Mouse (Mus musculus) forebrain, embryonic 14.5 days (tissue): ENCODE results near the gene Ahnak. TPM values are rescaled to one million over a fixed set of nuclear protein-coding genes. Genes with fewer than 3 reads are reported as not detected.
A peak's percentile ranks its signal among the peaks of the same experiment; 100 is the strongest.
"Not testable (repeated sequence)": the region's sequence is repeated elsewhere in the genome, so short reads cannot be mapped to it uniquely, and the experiment has no call there.

Experiments
- ATAC-seq: fragments of 200-750 bp; cut with Nextera tagmentation; 2 replicates; pipeline ENCODE4 v1.8.0; 2017; ENCODE audit warnings: mild to moderate bottlenecking, moderate library complexity
- DNase-seq: peaks from one replicate; pipeline ENCODE4 v3.0.0-alpha.2; 2015; ENCODE audit warnings: low spot score
- H3K27ac ChIP-seq: fragments of 300-500 bp; sonication (generic); 2 replicates; pipeline ENCODE4 v1.5.1; 2014; ENCODE audit warnings: low read depth, mild to moderate bottlenecking, control low read depth, low read length, moderate library complexity
- H3K27me3 ChIP-seq: fragments of 300-500 bp; sonication (generic); replicated peaks from 2 replicates; pipeline ENCODE4 v1.6.1; 2014; ENCODE audit warnings: low read length, control low read depth, mixed read lengths; ENCODE audit not compliant: control insufficient read depth, insufficient read depth
- H3K36me3 ChIP-seq: fragments of 300-500 bp; sonication (generic); 2 replicates; pipeline ENCODE4 v1.6.1; 2014; ENCODE audit warnings: low read length, control low read depth; ENCODE audit not compliant: control insufficient read depth, insufficient read depth
- H3K4me1 ChIP-seq: fragments of 300-500 bp; sonication (generic); 2 replicates; pipeline ENCODE4 v1.6.1; 2014; ENCODE audit warnings: antibody characterized with exemption, low read length, control low read depth; ENCODE audit not compliant: control insufficient read depth, insufficient read depth
- H3K4me2 ChIP-seq: fragments of 300-500 bp; sonication (generic); 2 replicates; pipeline ENCODE4 v1.6.1; 2014; ENCODE audit warnings: mild to moderate bottlenecking, control low read depth, low read length
- H3K4me3 ChIP-seq: fragments of 300-500 bp; sonication (generic); 2 replicates; pipeline ENCODE4 v1.5.1; 2014; ENCODE audit warnings: low read depth, low read length, control low read depth
- H3K9ac ChIP-seq: fragments of 300-500 bp; sonication (generic); 2 replicates; pipeline ENCODE4 v1.6.1; 2014; ENCODE audit warnings: mild to moderate bottlenecking, low read length, control low read depth, moderate library complexity
- H3K9me3 ChIP-seq: fragments of 300-500 bp; sonication (generic); replicated peaks from 2 replicates; pipeline ENCODE4 v1.6.1; 2016; ENCODE audit warnings: low read length, control low read depth, mixed read lengths; ENCODE audit not compliant: control insufficient read depth
- WGBS: fragments of 180-500 bp; shearing (Covaris S2); extraction: QIAGEN DNeasy Blood & Tissue Kit; methylation state at CpG from one replicate; pipeline ENCODE4 v1.1.7; 2014; 5-methylcytosine and 5-hydroxymethylcytosine counted together
- polyA plus RNA-seq: library from polyadenylated mRNA; unstranded; fragments of >200 nt; fragmentation: Nextera tagmentation; extraction: Ambion mirVana; gene quantifications from 2 replicates; pipeline ENCODE4 v1.2.1, GENCODE M21; 2014

The Ahnak gene
- polyA plus RNA-seq, 1 experiment from 2014 or later = 2.6 TPM

DNA sequence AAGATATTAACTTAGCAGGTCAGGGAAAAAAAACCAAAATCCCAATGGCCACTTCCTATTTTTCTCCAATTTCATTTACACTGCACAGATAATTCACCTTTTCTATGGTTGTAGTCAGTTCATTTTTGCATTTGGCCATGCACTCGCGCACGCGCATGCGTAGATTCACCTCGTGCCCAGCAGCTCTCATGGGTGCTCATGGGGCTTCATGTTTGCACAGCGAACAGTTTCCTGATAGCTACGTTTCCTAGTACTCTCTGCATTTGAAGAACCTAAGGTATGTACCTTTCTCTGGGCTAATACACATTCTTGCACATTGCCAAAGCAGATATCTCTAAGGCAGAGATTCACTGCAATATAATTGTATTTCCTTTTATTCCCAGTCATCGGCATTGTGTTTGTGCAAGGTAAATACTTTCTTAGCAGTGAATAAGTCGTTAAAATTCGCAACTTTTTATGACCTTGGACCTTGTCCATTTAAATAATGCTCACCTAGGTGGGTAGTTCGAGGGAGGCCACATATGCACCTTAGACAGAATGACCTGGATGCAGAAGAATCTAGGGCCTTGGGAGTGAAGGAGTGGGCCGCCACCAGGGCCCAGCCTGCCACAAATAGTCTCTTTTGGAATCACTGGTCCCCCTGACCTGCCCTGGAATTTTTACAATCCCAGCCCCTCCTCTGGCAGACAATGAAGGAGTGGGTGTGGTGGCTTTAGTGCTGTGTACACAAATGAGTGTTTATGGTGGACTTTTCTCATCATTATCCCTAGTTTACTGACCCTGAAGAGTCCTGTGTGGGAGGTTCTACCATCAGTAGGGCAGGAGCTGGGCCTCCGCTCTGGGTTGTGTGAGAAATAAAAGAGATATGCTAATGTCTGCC, 92.5 kb downstream of the Ahnak start:
- Histone ChIP-seq H3K4me3 (no peak overlapping the region), H3K27me3 (no peaks in the 10 kb centered on the region; the same call in 1 of the 2 replicates), H3K9ac (no peak overlapping the region; the same call in 1 of the 2 replicates), H3K4me2 (no peak overlapping the region; the same call in 1 of the 2 replicates), H3K27ac (no peak overlapping the region), H3K9me3 (no peaks in the 10 kb centered on the region), H3K4me1 (no peaks in the 10 kb centered on the region), H3K36me3 (no peaks in the 10 kb centered on the region)
- DNase-seq (no peak), ATAC-seq (peak; percentile 35)
- 86% methylated on average over 14 of the region's 14 CpGs for WGBS

DNA sequence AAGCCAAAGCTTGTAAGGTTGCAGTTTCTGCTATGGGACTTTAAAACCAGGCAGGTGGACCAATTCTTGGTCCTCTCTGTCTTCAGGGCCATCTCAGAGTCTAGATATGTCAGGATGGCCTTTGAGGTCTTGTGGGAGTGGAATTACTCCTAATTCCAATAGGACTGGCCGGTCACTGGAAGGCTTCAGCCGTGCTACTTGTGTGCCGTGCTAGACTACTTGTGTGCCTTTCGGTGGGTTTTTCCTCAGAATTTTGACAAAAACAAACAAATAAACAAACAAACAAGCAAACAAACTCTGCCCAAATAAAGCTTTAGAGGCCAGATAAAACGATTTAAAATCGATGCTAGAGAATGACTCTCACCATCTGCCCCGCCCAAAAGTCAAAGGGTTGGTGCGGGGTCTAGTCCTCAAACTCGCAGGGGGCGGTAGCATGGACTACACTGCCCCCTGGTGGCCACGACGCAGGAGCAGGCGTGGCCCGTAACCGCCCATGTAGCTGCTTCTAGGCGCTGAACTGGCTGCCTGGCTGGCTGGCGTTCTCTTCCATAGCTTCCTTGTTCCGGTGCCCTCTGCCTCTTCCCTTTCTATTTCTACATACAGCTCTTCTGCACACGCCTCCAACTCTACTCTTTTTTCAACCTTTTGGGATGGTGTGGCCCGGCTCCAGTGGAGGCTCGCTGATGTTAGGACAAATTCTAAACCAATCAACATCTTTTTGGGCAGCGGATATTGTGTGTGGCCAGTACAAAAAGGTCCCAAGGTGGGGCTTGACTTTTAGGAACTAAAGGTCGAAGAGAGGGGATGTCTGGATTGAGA, 93.3 kb downstream of the Ahnak start:
- WGBS = 17% methylated on average over 23 of the region's 23 CpGs
- ATAC-seq (peak; percentile 97), DNase-seq (peak; percentile 87)

DNA sequence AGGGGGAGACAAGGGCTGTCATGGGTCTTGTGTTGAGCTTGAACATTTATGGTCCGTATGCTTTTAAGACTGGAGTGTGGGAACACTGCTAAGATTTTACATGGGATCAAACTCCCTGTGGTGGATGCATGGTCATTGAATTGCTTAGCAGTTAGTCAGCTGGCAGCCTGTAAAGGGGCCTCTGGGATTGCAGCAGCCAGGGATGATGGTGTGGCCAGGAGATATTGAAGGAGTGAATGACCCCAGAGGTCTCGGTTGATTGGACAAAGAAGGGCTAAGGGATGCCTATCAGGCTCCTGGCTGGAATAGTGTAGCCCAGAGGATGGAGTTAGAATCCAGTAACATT, 93.9 kb downstream of the Ahnak start:
- no peak for DNase-seq
- Histone ChIP-seq H3K27ac (no peak overlapping the region), H3K27me3 (no peaks in the 10 kb centered on the region; the same call in 1 of the 2 replicates), H3K4me2 (no peak overlapping the region), H3K4me1 (no peaks in the 10 kb centered on the region), H3K36me3 (no peaks in the 10 kb centered on the region), H3K9ac (peak overlapping the region; percentile 14; the same call in 1 of the 2 replicates), H3K4me3 (no peak overlapping the region), H3K9me3 (no peaks in the 10 kb centered on the region)
- ATAC-seq = no peak; the same call in 1 of the 2 replicates
- WGBS = 84% methylated on average over 2 of the region's 2 CpGs

More for the DNA sequence above, 93.3 kb downstream of the Ahnak start:
- Histone ChIP-seq H3K4me3 (no peak overlapping the region), H3K4me1 (no peaks in the 10 kb centered on the region), H3K27me3 (no peaks in the 10 kb centered on the region; the same call in 1 of the 2 replicates), H3K4me2 (peak overlapping the region; percentile 25; the same call in 1 of the 2 replicates), H3K27ac (no peak overlapping the region), H3K36me3 (no peaks in the 10 kb centered on the region), H3K9ac (peak overlapping the region; percentile 14; the same call in 1 of the 2 replicates), H3K9me3 (no peaks in the 10 kb centered on the region)

DNA sequence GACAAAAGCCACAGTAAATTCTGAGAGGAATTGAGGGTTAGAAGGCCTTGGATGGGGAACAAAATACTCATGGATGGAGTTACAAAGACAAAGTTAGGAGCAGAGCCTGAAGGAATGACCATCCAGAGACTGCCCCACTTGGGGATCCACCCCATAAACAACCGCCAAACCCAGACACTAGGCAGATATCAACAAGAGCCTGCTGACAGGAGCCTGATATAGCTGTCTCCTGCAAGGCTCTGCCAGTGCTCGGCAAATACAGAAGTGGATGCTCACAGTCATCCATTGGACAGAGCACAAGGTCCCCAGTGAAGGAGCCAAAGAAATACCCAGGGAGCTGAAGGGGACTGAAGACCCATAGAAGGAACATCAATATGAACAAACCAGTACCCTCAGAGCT, 94.8 kb downstream of the Ahnak start:
- not testable (repeated sequence) for H3K27me3 ChIP-seq, H3K9me3 ChIP-seq, H3K36me3 ChIP-seq, H3K4me1 ChIP-seq, DNase-seq, H3K9ac ChIP-seq, H3K27ac ChIP-seq, ATAC-seq, H3K4me2 ChIP-seq, H3K4me3 ChIP-seq
- WGBS = 84% methylated on average over 2 of the region's 2 CpGs

DNA sequence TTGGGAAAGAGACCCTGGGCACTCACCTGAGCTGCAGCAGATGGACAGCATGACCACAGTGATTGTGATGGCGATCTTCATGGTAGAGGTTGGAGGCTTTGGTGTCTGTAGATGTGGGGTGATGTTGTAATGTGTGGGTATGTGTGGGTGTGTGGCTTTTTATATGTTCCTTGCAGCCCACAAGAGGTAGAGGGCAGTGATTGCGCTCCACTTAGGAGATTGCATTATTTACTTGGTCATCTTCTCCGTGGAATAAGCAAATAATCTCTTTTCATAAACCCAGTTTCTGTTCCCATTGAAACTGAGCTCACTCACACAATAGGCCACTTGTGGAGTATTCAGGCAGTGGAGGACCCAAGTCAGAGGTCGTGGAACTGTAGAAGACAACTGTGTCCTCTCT, 98.7 kb downstream of the Ahnak start, which contains the start of gene Scgb1a1:
TSS of gene Scgb1a1 (minus strand) at position 138 of the 400 bp plus-strand sequence.
- DNase-seq (no peak), ATAC-seq (no peak)
- Histone ChIP-seq H3K9ac (no peak within 1 kb of the TSS), H3K4me3 (no peak within 1 kb of the TSS), H3K27ac (no peak within 1 kb of the TSS), H3K27me3 (no peaks in the 10 kb centered on the region; the same call in 1 of the 2 replicates), H3K36me3 (no peaks in the 10 kb centered on the region), H3K4me1 (no peaks in the 10 kb centered on the region), H3K9me3 (no peaks in the 10 kb centered on the region), H3K4me2 (no peak within 1 kb of the TSS)
- 74% methylated on average over 4 of the region's 4 CpGs for WGBS

DNA sequence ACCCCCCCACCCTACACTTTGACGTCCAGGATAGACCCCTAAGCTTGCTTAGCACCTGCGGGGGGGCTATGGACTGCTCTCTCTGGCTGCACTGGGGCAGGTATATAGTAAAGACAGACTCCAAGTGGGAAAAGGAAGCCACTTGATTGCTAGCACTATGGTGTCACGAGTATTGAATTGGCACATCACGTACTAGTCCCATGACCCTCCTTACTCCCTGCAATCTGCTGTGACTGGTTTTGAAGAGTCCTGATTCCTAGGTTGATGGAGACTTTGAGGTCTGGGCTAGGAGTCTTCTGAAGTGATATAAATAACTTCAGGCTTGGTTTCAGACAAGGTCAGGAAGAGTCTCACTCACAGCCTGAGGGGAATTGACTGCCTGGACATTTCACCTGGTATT, 101.1 kb downstream of the Ahnak start:
- ATAC-seq (no peak), DNase-seq (no peak)
- no peak overlapping the region for H3K9ac ChIP-seq
- 71% methylated on average over 4 of the region's 4 CpGs for WGBS
- H3K4me3 ChIP-seq = no peak overlapping the region
- H3K27me3 ChIP-seq = no peaks in the 10 kb centered on the region
- no peaks in the 10 kb centered on the region for H3K4me1 ChIP-seq
- no peak overlapping the region for H3K27ac ChIP-seq
- no peak overlapping the region for H3K4me2 ChIP-seq
- H3K9me3 ChIP-seq = no peaks in the 10 kb centered on the region
- no peaks in the 10 kb centered on the region for H3K36me3 ChIP-seq

DNA sequence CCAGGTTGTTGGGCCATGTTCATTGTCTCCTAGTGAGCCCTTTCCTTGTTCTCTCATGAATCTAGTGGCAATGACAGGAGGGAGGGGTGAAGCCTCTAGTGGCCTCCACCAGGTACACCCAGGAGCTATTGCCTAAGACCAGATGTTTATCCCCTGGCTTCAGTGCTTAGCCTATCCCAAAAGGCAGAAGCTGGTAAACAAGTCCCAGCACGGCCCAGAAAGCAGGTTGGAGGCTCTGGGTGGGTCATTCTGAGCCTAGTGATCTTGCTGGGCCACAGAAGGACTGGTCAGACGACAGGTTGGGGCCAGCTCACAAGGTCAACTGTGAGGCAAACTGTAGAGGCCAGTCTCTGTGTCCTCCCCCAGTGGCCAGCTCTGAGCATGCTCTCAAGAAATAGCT, 101.6 kb downstream of the Ahnak start:
- no peak overlapping the region for H3K4me3 ChIP-seq
- ATAC-seq = no peak
- no peaks in the 10 kb centered on the region for H3K36me3 ChIP-seq
- H3K9ac ChIP-seq = no peak overlapping the region
- no peak overlapping the region for H3K27ac ChIP-seq
- no peak overlapping the region for H3K4me2 ChIP-seq
- H3K4me1 ChIP-seq = no peaks in the 10 kb centered on the region
- H3K27me3 ChIP-seq = no peaks in the 10 kb centered on the region
- H3K9me3 ChIP-seq = no peaks in the 10 kb centered on the region
- no peak for DNase-seq
- 53% methylated on average over 2 of the region's 2 CpGs for WGBS

DNA sequence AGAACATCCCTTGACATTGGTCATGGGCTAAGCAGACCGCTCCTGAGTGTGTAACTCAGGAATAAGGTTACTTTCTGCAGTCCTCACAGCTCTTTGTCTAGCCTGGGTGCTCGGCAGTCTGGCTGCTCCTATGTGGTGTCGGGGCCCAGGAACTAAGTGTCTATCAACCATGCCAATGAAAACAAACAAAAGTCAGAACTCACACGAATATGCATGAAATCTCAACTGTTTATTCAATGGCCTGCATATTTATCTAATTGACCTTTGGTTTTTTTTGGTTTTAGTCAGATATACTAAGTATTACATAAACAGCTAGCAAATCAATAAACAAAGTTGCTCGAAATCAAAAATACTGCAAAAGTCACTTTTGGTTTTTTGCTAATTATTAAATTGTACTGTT, 106.0 kb downstream of the Ahnak start:
- ATAC-seq (no peak), DNase-seq (no peak)
- Histone ChIP-seq H3K27ac (no peak overlapping the region), H3K4me3 (no peak overlapping the region), H3K9ac (no peak overlapping the region), H3K4me1 (no peaks in the 10 kb centered on the region), H3K4me2 (no peak overlapping the region), H3K27me3 (no peaks in the 10 kb centered on the region), H3K9me3 (no peaks in the 10 kb centered on the region), H3K36me3 (no peaks in the 10 kb centered on the region)
- 77% methylated on average over 5 of the region's 5 CpGs for WGBS
